Mouse (Mus musculus) telencephalon, adult 2 months (tissue): Measurements from ENCODE around the gene Tcn2.
A peak's percentile ranks its signal among the peaks of the same experiment; 100 is the strongest.
"Not testable (repeated sequence)": the region's sequence is repeated elsewhere in the genome, so short reads cannot be mapped to it uniquely, and the experiment has no call there.

Experiments
- DNase-seq: peaks from one replicate; pipeline ENCODE4 v3.0.0-alpha.2; 2011; ENCODE audit warnings: low read depth, low spot score

The Tcn2 gene

GRCm38 (mm10) chr11:3930019-3930418, 1.9 kb downstream of the Tcn2 start:
- DNase-seq: no peak

- no peak for DNase-seq
These were observed 6.0 kb downstream of the Tcn2 start for GRCm38 (mm10) chr11:3925916-3926315.

GRCm38 (mm10) chr11:3922731-3923130, 9.2 kb downstream of the Tcn2 start:
- DNase-seq: no peak

- no peak for DNase-seq
These were observed 9.8 kb downstream of the Tcn2 start for GRCm38 (mm10) chr11:3922115-3922514.

- DNase-seq: no peak
These were observed 10.6 kb downstream of the Tcn2 start for GRCm38 (mm10) chr11:3921281-3921850.

- DNase-seq: no peak
These were observed 11.5 kb downstream of the Tcn2 start for GRCm38 (mm10) chr11:3920476-3920875.

- no peak for DNase-seq
These were observed 13.2 kb downstream of the Tcn2 start for GRCm38 (mm10) chr11:3918738-3919137.

GRCm38 (mm10) chr11:3914109-3914840, 17.7 kb downstream of the Tcn2 start, which contains the start of gene Slc35e4:
Gene Slc35e4, minus strand, starts transcription at chr11:3914664.
- no peak for DNase-seq

- DNase-seq: peak; percentile 96
These were observed 18.4 kb downstream of the Tcn2 start for GRCm38 (mm10) chr11:3913316-3914108.

- no peak for DNase-seq
These were observed 19.1 kb downstream of the Tcn2 start for GRCm38 (mm10) chr11:3912875-3913271.

GRCm38 (mm10) chr11:3912100-3912874, 19.7 kb downstream of the Tcn2 start:
- DNase-seq: no peak

- not testable (repeated sequence) for DNase-seq
These were observed 20.5 kb downstream of the Tcn2 start for GRCm38 (mm10) chr11:3911440-3911839.

- no peak for DNase-seq
These were observed 21.2 kb downstream of the Tcn2 start for GRCm38 (mm10) chr11:3910513-3911310.

GRCm38 (mm10) chr11:3909236-3909635, 22.7 kb downstream of the Tcn2 start:
- DNase-seq: no peak

- DNase-seq: no peak
These were observed 26.5 kb downstream of the Tcn2 start for GRCm38 (mm10) chr11:3905446-3905845.

- no peak for DNase-seq
These were observed 27.3 kb downstream of the Tcn2 start for GRCm38 (mm10) chr11:3904673-3905072.

- no peak for DNase-seq
These were observed 28.9 kb downstream of the Tcn2 start for GRCm38 (mm10) chr11:3903046-3903445.

GRCm38 (mm10) chr11:3902516-3902915, 29.4 kb downstream of the Tcn2 start:
- DNase-seq: no peak

- no peak for DNase-seq
These were observed 31.7 kb downstream of the Tcn2 start for GRCm38 (mm10) chr11:3900296-3900695.

- no peak for DNase-seq
These were observed 36.0 kb downstream of the Tcn2 start for GRCm38 (mm10) chr11:3895933-3896332.

GRCm38 (mm10) chr11:3895458-3895857, 36.5 kb downstream of the Tcn2 start:
- DNase-seq: no peak
